Mouse (Mus musculus) liver, embryonic 14.5 days (tissue): ENCODE results near the gene Hspa12a. TPM values are rescaled to one million over a fixed set of nuclear protein-coding genes. Genes with fewer than 3 reads are reported as not detected.
A peak's percentile ranks its signal among the peaks of the same experiment; 100 is the strongest.
"Not testable (repeated sequence)": the region's sequence is repeated elsewhere in the genome, so short reads cannot be mapped to it uniquely, and the experiment has no call there.

Source experiments
- ATAC-seq: fragments of 200-750 bp; cut with Nextera tagmentation; 2 replicates; pipeline ENCODE4 v1.8.0; 2017; ENCODE audit warnings: moderate number of reproducible peaks, mild to moderate bottlenecking, moderate library complexity; ENCODE audit not compliant: insufficient read depth
- DNase-seq, 3 experiments: peaks; one replicate each; pipeline ENCODE4 v3.0.0-alpha.2; 2012 to 2013; ENCODE audit warnings: low read depth in 3 of 3, low spot score in 3 of 3
- H3K27ac ChIP-seq: fragments of 300-500 bp; sonication (generic); 2 replicates; pipeline ENCODE4 v1.5.1; 2014; ENCODE audit warnings: moderate library complexity, mild to moderate bottlenecking, control low read depth, inconsistent platforms
- H3K27me3 ChIP-seq: fragments of 300-500 bp; sonication (generic); 2 replicates; pipeline ENCODE4 v1.6.1; 2014; ENCODE audit warnings: mild to moderate bottlenecking, low read length, moderate library complexity; ENCODE audit not compliant: control insufficient read depth, insufficient read depth
- H3K36me3 ChIP-seq: fragments of 300-500 bp; sonication (generic); replicated peaks from 2 replicates; pipeline ENCODE4 v1.6.1; 2014; ENCODE audit warnings: low read depth; ENCODE audit not compliant: control insufficient read depth, insufficient read depth
- H3K4me1 ChIP-seq, 2 experiments: fragments of 200-500 bp in 1 of 2; fragments of 300-500 bp in 1 of 2; sonication (generic) in 1 of 2; replicated peaks; 2 replicates each; pipeline ENCODE4 v1.6.1; 2012 to 2014; ENCODE audit warnings: antibody characterized with exemption in 1 of 2, inconsistent platforms in 1 of 2, low read length in 1 of 2; ENCODE audit not compliant: control insufficient read depth in 2 of 2, insufficient read depth in 2 of 2
- H3K4me2 ChIP-seq: fragments of 300-500 bp; sonication (generic); 2 replicates; pipeline ENCODE4 v1.6.1; 2014; ENCODE audit warnings: low read depth, mild to moderate bottlenecking, control low read depth, moderate library complexity
- H3K4me3 ChIP-seq, 2 experiments: fragments of 200-500 bp in 1 of 2; fragments of 300-500 bp in 1 of 2; sonication (generic) in 1 of 2; 2 replicates each; pipeline ENCODE4 v1.5.1; 2012 to 2014; ENCODE audit warnings: low read depth in 2 of 2, low read length in 2 of 2, mild to moderate bottlenecking in 2 of 2, control low read depth in 1 of 2, inconsistent platforms in 1 of 2, moderate library complexity in 1 of 2; ENCODE audit not compliant: insufficient read depth in 1 of 2
- H3K9ac ChIP-seq: fragments of 300-500 bp; sonication (generic); replicated peaks from 2 replicates; pipeline ENCODE4 v1.6.1; 2014; ENCODE audit warnings: mild to moderate bottlenecking, control low read depth, moderate library complexity
- H3K9me3 ChIP-seq: fragments of 300-500 bp; sonication (generic); 2 replicates; pipeline ENCODE4 v1.6.1; 2016; ENCODE audit warnings: low read length, mixed read lengths; ENCODE audit not compliant: control insufficient read depth
- CTCF ChIP-seq: IDR thresholded peaks from 2 replicates; pipeline ENCODE4 v1.5.1; 2016; ENCODE audit warnings: antibody characterized with exemption, low read depth, control low read depth
- EP300 ChIP-seq: IDR thresholded peaks from 2 replicates; pipeline ENCODE4 v1.6.1; 2016; ENCODE audit warnings: antibody characterized with exemption, low read depth
- WGBS: fragments of 180-500 bp; shearing (Covaris S2); extraction: QIAGEN DNeasy Blood & Tissue Kit; methylation state at CpG from one replicate; pipeline ENCODE4 v1.1.7; 2014; ENCODE audit not compliant: insufficient replicate concordance; 5-methylcytosine and 5-hydroxymethylcytosine counted together
- polyA plus RNA-seq, 2 experiments: library from polyadenylated mRNA; depleted of rRNA in 1 of 2; stranded (reverse) in 1 of 2; unstranded in 1 of 2; fragments of >200 nt; fragmentation: Nextera tagmentation in 1 of 2; extraction: Ambion mirVana in 1 of 2; gene quantifications; 2 replicates each; pipeline versions ENCODE4 v1.2.1 to v1.2.3; 2012 to 2014

The Hspa12a gene
- polyA plus RNA-seq, 2 experiments: 0.19 to 0.25 TPM

GRCm38 (mm10) chr19:58903079-58903898 lies 40.2 kb downstream of the Hspa12a start:
- ATAC-seq: no peak
- TF ChIP-seq CTCF: no peak
- TF ChIP-seq EP300: no peak
- Histone ChIP-seq H3K4me2 (no peak overlapping the region), H3K4me3 (no peak overlapping the region), H3K27me3 (no peaks in the 10 kb centered on the region), H3K4me1 (0 out of 4 replicates have a peak, but pooled peaks cover 0 to 4% of the 10 kb centered on the region in 2 experiments), H3K9me3 (no peaks in the 10 kb centered on the region), H3K27ac (no peak overlapping the region), H3K36me3 (no peaks in the 10 kb centered on the region), H3K9ac (no peak overlapping the region)
- DNase-seq: no peak
- 37% methylated on average over 7 of the region's 7 CpGs for WGBS

GRCm38 (mm10) chr19:58900471-58900870 lies 43.0 kb downstream of the Hspa12a start:
- DNase-seq, ATAC-seq, H3K4me3 ChIP-seq, H3K4me2 ChIP-seq, H3K4me1 ChIP-seq, H3K27me3 ChIP-seq, H3K36me3 ChIP-seq, H3K9ac ChIP-seq, H3K9me3 ChIP-seq, H3K27ac ChIP-seq: not testable (repeated sequence)
- WGBS: 57% methylated on average over 10 of the region's 10 CpGs

- Histone ChIP-seq H3K27me3 (no peaks in the 10 kb centered on the region), H3K9ac (no peak overlapping the region), H3K27ac (no peak overlapping the region), H3K36me3 (no peaks in the 10 kb centered on the region), H3K4me3 (no peak overlapping the region), H3K4me1 (no peaks in the 10 kb centered on the region), H3K9me3 (no peaks in the 10 kb centered on the region), H3K4me2 (no peak overlapping the region)
- TF ChIP-seq CTCF (no peak), EP300 (no peak)
- ATAC-seq: no peak
- WGBS: 58% methylated on average over 3 of the region's 3 CpGs
- DNase-seq: no peak
Measured at GRCm38 (mm10) chr19:58896216-58896615, 47.2 kb downstream of the Hspa12a start.

- Histone ChIP-seq H3K27me3 (no peaks in the 10 kb centered on the region), H3K9ac (no peak overlapping the region), H3K27ac (no peak overlapping the region), H3K4me3 (no peak overlapping the region), H3K9me3 (no peaks in the 10 kb centered on the region), H3K36me3 (no peaks in the 10 kb centered on the region), H3K4me1 (no peaks in the 10 kb centered on the region), H3K4me2 (no peak overlapping the region)
- 60% methylated on average over 8 of the region's 8 CpGs for WGBS
- TF ChIP-seq CTCF (no peak), EP300 (no peak)
- DNase-seq (no peak), ATAC-seq (no peak)
Measured at GRCm38 (mm10) chr19:58889306-58890038, 54.0 kb downstream of the Hspa12a start.

- WGBS: 47% methylated on average over 7 of the region's 7 CpGs
- Histone ChIP-seq H3K27ac (no peak overlapping the region), H3K27me3 (no peaks in the 10 kb centered on the region), H3K4me3 (no peak overlapping the region), H3K4me2 (no peak overlapping the region), H3K9ac (no peak overlapping the region), H3K4me1 (no peaks in the 10 kb centered on the region), H3K9me3 (no peaks in the 10 kb centered on the region), H3K36me3 (no peaks in the 10 kb centered on the region)
- DNase-seq (no peak), ATAC-seq (no peak)
- TF ChIP-seq EP300: no peak
- TF ChIP-seq CTCF: peak; percentile 48
Measured at GRCm38 (mm10) chr19:58886467-58886866, 57.0 kb downstream of the Hspa12a start.
